Mouse (Mus musculus) cerebellum, adult 18-20 months (tissue): ENCODE measurements around the gene Olfr1387.
"Not testable (repeated sequence)": the region's sequence is repeated elsewhere in the genome, so short reads cannot be mapped to it uniquely, and the experiment has no call there.

Source experiments
- DNase-seq, 2 experiments: peaks; one replicate each; pipeline ENCODE4 v3.0.0; 2021

Olfr1387 gene

DNA sequence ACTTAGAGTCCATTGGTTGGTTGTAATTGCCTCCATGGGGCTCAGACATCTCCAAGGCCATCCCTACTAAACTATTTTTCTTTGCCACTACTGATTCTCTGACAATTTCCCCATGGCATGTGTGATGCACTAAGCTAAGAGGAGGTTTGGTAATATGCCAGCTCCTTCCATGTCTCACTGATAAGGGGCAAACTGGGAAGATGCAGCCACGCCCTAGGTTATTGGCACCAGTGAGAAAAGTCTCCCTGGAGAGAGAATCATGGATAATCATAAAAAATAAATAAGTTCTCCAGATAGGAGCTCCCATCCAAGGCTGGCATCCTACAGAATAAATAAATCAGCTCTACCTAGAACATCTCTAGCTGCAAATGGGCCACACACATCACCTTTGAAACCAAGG, at the start of gene Olfr1387:
Olfr1387 (plus strand) TSS at position 301 of the 400 bp plus-strand sequence.
- DNase-seq: no peak

DNA sequence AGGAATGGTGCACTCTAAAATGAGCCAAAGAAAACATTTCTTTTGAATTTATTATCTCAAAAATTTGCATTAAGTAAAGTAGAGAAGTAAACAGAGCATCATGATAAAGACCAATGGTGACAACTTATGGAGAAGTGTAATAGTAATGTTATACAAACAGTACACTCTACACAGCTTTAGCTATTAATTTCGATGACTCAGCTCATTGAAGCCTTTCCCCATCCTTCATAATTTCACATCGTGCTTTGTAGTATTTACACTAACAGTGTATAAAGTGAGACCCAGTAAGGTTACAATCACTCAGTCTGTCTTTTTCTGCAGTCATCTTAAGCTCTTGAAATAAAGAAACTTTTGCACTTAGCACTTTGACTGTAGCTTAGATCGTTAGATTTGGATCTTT, 48.4 kb upstream of the Olfr1387 start:
- no peak for DNase-seq

DNA sequence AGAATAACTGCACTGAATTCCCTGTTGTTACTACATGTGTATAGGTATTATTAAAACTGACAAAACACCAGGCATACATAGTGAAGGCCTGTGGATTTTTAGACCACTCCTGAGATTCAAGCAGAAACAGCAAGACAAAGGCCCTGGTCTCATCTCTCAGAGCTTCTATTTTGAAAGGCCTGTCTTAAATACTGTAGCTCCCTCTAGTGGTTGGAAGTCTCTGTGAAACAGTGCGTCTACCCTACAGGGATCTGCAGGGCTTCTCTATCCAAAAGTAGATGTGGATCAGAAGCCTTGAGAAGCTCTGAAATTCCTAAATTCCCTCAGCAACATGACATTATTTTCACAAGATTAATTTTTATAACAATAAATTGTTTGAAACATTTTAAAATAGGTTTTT, 44.6 kb upstream of the Olfr1387 start:
- no peak for DNase-seq

- DNase-seq: no peak
These were observed 32.4 kb upstream of the Olfr1387 start, which contains the start of gene Olfr1389 for GRCm38 (mm10) chr11:49422767-49423166. Gene Olfr1389 (plus strand): TSS chr11:49423067.

GRCm38 (mm10) chr11:49425257-49425927, 29.8 kb upstream of the Olfr1387 start:
- DNase-seq: no peak

- DNase-seq: no peak
These were observed 25.5 kb upstream of the Olfr1387 start for GRCm38 (mm10) chr11:49429641-49430040.

DNA sequence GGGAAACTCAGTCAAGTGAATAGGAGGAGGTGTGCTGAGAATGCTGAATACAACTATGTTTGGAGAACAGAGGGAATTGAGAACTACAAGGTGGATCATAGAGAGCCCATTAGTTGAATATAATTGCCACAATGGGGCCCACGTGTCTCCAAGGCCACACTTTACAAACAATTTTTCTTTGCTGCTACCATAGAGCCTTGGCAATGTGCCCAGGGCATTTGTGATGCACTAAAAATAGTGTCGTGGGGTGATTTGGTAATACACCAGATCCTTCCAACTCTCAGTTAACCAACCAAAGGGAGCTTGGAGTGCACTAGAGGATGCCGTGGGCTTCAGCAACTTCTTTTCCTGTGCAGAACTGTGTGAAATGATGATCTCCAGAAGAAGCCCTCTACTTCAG, 18.7 kb upstream of the Olfr1387 start, which contains the start of gene Olfr1388:
Olfr1388 (plus strand) TSS at position 214 of the 400 bp plus-strand sequence.
- DNase-seq: no peak

GRCm38 (mm10) chr11:49464746-49465145, 9.6 kb downstream of the Olfr1387 start, which contains the start of gene Olfr1386:
Gene Olfr1386 (plus strand): TSS chr11:49465046.
- DNase-seq: not testable (repeated sequence)

DNA sequence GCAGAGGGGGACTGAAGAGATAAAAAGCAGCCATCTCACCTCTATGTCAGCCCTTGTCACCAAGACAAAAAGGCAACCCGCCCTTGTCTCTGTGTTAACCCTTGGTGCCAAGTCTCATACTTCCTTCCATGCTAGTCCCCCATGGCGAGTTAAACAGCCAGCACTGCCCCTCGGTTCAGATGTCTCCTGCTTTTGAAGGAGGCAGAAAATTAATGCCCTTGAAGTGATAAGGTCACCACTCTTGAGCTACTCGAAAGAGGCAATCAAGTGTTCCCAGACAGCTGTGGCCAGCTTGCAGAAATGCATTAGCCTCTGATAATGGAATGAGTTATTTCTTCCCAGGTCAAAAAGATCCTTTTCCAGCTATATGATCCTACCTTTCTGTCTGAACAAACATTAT, 30.8 kb downstream of the Olfr1387 start:
- no peak for DNase-seq

DNA sequence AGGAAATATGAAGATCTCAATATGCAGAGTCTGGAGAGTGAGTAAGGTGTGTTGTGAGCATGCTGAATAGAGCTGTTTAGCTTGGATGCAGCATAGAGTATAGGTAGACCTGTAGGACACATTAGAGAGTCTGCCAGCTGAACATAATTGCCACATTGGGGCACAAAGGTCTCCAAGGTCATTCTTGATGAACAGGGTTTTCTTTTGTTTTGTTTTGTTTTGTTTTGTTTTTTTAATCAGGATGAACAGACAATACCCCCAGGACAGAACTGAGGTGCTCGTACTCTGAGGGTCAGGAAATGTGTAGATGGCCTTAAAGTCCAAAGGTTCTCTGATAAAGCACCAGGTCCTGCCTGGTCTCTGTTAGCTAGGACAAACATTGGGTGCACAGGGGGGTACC, 33.6 kb downstream of the Olfr1387 start, which contains the start of gene Olfr1385:
Olfr1385 (plus strand) TSS at position 301 of the 400 bp plus-strand sequence.
- not testable (repeated sequence) for DNase-seq
